Mouse (Mus musculus) kidney, adult 11 months (tissue): ENCODE data around the gene Stpg3.

ENCODE experiments used
- DNase-seq: peaks from one replicate; pipeline ENCODE4 v3.0.0; 2022

Gene Stpg3

DNA sequence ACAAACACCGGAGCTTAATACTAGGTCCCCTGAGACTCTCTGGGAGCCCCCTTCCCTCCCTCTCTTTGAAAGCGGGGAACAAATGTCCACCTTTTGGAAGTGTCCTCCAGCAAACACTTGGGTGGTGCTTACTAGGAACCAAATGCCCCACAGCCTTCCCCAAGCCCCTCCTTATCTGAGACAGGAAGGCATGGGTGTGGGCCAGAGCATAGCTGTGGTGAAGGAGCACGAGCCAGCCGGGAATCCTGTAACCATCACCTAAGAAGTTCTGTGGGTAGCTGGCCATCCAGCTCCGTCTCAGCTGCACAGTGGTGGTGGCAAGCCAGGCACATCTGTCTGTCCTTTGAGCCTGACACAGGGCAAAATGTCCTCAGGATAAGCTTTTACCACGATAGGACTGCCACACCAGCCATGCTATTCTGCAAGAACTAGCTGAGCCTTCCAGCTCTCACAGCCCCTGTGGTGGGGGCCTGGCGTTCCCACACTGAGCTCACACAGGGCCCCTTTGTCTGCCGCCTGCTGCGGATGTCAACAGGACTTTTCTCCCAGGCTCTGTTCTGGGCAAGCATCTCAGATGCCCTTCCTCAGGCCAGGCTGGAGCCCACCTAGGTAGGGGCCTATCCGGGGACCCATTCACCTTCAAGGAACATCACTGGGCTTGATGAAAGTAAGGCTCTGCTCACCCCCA, 36.0 kb downstream of the Stpg3 start:
- no peak for DNase-seq

DNA sequence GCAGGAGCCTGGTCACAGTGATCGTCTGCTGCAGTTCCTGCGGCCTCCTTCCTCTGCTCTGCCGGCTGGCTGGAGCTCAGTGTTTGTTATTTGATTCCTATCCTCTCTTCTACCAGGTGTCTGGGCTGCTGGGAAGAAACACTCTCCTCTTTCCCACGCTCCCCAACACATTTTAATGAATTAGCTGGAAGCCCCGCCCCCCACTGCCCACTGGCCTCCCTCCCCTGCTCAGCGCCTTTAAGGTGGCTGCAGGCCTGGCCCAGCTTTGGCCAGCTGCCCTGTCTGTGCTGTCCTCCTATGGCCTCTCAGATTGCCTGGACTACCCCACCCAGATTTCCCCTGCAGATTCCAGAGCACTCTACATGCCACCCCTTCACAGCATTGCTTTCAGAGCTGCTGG, 36.8 kb downstream of the Stpg3 start:
- DNase-seq = no peak

- DNase-seq = no peak
These were observed 37.4 kb downstream of the Stpg3 start for GRCm38 (mm10) chr2:25177076-25177475.

- no peak for DNase-seq
These were observed 37.9 kb downstream of the Stpg3 start for GRCm38 (mm10) chr2:25176573-25176972.

GRCm38 (mm10) chr2:25175690-25176078, 38.8 kb downstream of the Stpg3 start:
- DNase-seq = no peak

DNA sequence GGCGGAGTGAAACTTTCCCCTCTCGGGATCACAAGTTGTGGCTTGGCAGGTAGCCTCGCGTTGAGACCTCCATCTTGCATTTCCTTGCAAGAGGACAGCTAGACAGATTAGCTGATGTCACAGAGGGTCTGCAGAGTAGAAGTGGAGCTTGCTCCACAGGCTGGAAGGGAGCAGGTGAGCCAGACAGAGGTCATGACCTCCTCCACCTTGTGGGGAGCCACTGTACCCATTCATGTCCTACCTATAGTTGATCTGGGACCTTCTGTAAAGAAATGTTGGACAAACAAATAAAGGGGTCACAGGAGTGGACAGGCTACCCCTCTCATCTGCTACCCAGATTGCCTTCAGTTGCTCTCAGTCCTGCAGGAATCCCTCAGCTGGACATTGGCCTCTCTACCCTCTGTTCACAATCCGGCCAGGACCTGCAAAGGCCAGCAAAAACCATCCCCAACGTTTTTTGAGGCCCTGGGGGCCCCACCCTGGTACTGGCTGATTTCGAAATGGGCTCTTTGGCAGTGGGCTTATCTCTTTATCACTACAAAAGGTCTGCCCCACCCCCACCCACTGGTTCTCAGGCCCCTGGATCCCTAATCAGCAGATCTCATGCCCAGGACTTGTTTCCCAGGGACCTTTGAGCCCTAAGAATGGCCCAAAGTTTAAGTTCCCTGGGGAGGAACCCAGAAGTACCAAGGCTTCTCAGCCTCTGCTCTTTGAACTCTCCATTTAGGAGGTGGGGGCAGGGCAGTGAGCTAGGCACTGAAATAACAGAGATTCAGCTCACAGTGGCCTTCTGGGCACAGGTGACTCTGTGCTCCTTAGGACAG, 39.4 kb downstream of the Stpg3 start:
- DNase-seq = peak; percentile 85

GRCm38 (mm10) chr2:25173821-25174220, 40.6 kb downstream of the Stpg3 start:
- no peak for DNase-seq

- DNase-seq = no peak
These were observed 41.8 kb downstream of the Stpg3 start for GRCm38 (mm10) chr2:25172629-25173028.

- DNase-seq = no peak
These were observed 42.7 kb downstream of the Stpg3 start for GRCm38 (mm10) chr2:25171769-25172153.

- DNase-seq = no peak
These were observed 43.2 kb downstream of the Stpg3 start for GRCm38 (mm10) chr2:25171101-25171768.

DNA sequence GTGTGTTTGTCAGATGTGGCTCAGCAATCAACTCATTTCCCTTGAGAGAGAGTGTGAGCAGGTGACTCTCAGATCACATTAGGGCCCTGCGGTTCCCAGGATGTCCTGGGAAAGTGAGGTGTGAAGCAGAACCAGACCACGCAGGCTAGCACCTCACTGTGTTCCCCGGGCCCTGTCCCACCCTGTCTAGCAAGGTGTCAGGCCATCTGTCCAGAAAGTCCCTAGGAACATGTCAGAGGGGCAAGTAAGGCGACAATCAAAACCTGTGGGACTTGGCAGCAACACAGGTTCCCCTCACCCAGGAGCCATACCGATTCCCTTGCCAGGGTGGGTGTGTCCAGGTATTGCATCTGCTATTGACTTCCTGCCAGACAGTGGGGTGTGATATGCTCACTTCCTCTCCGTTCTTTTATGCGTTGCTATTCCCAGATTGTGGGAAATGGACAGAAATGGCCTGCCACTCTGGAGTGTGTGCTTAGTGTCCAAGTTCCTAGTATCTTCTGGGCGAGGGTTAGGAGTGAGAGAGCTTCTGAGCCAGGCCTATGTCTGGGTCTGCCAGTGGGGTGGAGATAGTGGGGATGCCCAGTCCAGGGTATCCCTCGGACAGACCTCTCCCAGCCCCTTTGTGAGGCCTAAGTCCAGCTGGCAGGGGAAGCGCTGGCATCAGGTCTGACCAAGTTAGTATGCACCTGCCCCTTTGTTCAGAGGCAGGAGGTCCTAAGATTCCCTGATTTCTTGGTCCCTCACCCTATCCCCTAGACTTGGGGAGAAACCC, 43.9 kb downstream of the Stpg3 start:
- no peak for DNase-seq

GRCm38 (mm10) chr2:25169778-25170177, 44.7 kb downstream of the Stpg3 start:
- DNase-seq = no peak

GRCm38 (mm10) chr2:25168665-25168978, 45.8 kb downstream of the Stpg3 start:
- DNase-seq = no peak

DNA sequence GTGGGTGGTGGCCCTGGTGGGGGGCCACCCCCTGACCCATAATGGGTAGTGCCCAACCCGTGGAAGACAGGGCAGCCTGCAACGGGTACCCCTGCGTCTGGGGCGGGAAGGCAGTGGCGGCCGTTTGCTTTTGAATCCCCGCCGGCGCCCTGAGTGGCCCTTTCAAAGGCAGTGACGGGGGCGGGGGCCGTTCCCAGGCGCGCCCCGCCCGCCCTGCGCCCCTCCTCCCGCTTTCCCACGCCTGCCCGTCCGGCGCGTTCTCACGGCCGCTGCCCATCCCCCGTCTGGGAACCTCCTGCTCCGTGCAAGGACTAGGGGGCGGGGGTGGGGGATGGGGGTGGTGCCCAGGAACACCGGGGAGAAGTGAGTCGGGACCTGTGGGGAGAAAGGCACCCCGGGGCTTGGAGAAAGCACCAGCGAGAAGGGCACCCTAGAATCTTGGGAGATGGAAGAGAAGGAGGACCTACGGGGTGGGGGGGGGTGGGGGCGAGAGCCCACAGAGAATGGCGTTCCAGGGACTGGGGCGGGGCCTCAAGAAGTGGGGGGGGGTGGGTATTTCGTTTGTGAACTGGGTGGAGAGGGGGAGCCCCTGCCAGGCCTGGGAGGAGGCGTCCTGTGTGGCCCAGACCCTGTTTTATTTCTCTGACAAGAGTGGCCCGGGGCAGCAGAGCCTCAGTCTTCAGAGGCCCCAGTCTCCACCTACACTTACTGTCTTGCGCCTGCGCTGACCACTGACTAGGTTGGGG, 46.3 kb downstream of the Stpg3 start:
- DNase-seq = no peak

GRCm38 (mm10) chr2:25167481-25167880, 47.0 kb downstream of the Stpg3 start:
- DNase-seq = no peak
